Mouse (Mus musculus) cortical plate, adult 2 months (tissue): ENCODE results near the gene Eif2ak4. TPM values are rescaled to one million over a fixed set of nuclear protein-coding genes. Genes with fewer than 3 reads are reported as not detected.
A peak's percentile ranks its signal among the peaks of the same experiment; 100 is the strongest.

Source experiments
- H3K27ac ChIP-seq: fragments of 200-500 bp; 2 replicates; pipeline ENCODE4 v1.5.1; 2012; ENCODE audit warnings: low read length, control low read depth, inconsistent platforms; ENCODE audit not compliant: insufficient read depth
- H3K4me1 ChIP-seq: fragments of 200-500 bp; 2 replicates; pipeline ENCODE4 v1.6.1; 2011; ENCODE audit warnings: low read length; ENCODE audit not compliant: control insufficient read depth, insufficient read depth
- H3K4me3 ChIP-seq: fragments of 200-500 bp; 2 replicates; pipeline ENCODE4 v1.5.1; 2011; ENCODE audit warnings: mild to moderate bottlenecking, low read length, control low read depth; ENCODE audit not compliant: insufficient read depth
- CTCF ChIP-seq: fragments of 200-500 bp; IDR thresholded peaks from 2 replicates; pipeline ENCODE4 v1.5.1; 2011; ENCODE audit warnings: mild to moderate bottlenecking, control low read depth, low read length; ENCODE audit not compliant: insufficient read depth; ENCODE audit errors: extremely low read depth
- POLR2A ChIP-seq: fragments of 200-500 bp; IDR thresholded peaks from 2 replicates; pipeline ENCODE4 v1.6.1; 2011; ENCODE audit warnings: mild to moderate bottlenecking, low read length, control low read depth; ENCODE audit not compliant: insufficient read depth; ENCODE audit errors: extremely low read depth
- polyA plus RNA-seq: library from polyadenylated mRNA; depleted of rRNA; stranded (reverse); fragments of >200 nt; gene quantifications from 2 replicates; pipeline ENCODE4 v1.2.3, GENCODE M21; 2012; rRNA removed

Eif2ak4 gene
- polyA plus RNA-seq, 1 experiment, result 18.7 TPM

GRCm38 (mm10) chr2:118511779-118512417 is 123.5 kb downstream of the Eif2ak4 start:
- H3K4me1 ChIP-seq, result no peaks in the 10 kb centered on the region
- TF ChIP-seq CTCF (no peak), POLR2A (no peak)

GRCm38 (mm10) chr2:118512418-118513377 is 124.3 kb downstream of the Eif2ak4 start:
- Histone ChIP-seq H3K4me1 (no peaks in the 10 kb centered on the region), H3K4me3 (no peak overlapping the region), H3K27ac (no peak overlapping the region)
- TF ChIP-seq POLR2A, result no peak
- no peak for TF ChIP-seq CTCF

More at GRCm38 (mm10) chr2:118511779-118512417, 123.5 kb downstream of the Eif2ak4 start:
- Histone ChIP-seq H3K4me3 (no peak overlapping the region), H3K27ac (no peak overlapping the region)

DNA sequence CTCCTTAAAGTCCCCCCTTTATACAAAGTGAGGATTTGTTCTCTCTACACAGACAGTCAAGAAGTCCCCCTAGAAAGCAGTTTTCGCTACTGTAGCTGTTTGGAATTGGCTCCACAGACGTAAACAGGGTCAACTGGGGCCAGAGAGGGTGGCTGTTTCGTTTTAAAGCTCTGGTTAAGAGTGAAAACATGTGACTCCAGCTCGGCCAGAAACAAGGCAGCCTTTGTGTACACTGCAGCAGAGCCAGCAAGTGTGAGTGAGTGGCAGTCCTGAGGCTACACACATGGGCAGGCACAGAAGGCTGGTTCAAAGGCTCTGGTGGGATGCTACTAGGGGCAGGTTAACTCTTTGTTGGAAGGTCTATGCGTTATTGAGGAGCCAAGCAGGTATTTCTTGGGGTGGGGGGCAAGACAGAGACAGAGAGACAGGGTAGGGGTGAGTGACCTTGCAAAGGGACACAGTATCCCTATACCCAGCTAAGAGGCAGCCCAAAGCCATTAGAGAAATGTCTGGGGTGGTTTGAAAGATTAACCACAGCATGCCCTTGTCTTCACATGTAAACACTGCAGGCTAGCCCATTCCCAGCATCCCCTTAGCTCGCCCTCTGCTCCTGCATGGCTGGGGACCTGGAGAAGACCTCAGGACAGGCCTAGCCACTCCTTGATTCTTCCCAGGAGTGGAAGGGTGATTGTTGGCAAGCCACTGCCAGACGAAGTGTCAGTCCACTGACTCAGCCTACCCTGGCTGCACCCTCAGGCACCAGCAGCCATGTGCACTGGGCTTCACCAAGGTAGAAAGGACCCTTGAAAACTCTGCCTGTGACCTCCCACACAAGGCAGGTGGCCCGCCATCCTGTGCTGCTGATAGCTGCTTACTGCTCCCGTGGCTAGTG is 131.9 kb downstream of the Eif2ak4 start:
- Histone ChIP-seq H3K4me1 (peaks cover 2% of the 10 kb centered on the region; the same call in 1 of the 2 replicates), H3K27ac (0 out of 2 replicates have a peak overlapping the region, but pooled peaks have one; percentile 42), H3K4me3 (no peak overlapping the region)
- no peak for TF ChIP-seq POLR2A
- TF ChIP-seq CTCF, result no peak

- no peak overlapping the region for H3K27ac ChIP-seq
- TF ChIP-seq POLR2A (no peak), CTCF (no peak)
- peaks cover 2% of the 10 kb centered on the region; the same call in 1 of the 2 replicates for H3K4me1 ChIP-seq
- H3K4me3 ChIP-seq, result no peak overlapping the region
Observed at GRCm38 (mm10) chr2:118522265-118522664, 133.8 kb downstream of the Eif2ak4 start.

DNA sequence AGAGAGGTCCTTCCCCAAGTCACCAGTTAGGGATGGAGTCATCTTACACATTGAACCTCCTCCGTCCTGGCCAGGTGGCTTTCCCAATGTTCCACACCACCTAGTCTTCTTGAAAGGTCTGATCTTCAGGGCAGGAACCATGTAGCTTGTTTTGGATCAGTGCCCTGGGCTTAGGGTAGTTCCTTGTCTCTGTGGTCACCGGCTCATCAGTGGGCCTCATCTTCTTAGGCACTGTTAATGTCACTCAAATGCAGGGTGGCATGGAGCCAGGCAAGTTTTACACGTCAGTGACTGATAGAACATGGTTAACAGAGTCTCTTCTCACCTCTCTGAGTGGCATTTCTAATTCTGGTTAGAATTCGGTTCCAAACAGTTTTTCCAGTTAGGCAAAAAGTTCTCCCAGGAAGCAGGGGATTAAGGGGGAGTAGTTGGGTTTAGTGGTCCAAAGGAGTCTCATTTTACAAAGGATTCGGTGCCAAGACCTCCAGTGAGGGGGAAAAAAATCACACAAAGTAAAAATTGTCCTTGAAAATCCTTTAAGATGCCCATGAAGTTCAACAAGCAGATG is 134.8 kb downstream of the Eif2ak4 start:
- no peak for TF ChIP-seq CTCF
- TF ChIP-seq POLR2A, result no peak
- no peak overlapping the region for H3K27ac ChIP-seq
- peaks cover 2% of the 10 kb centered on the region; the same call in 1 of the 2 replicates for H3K4me1 ChIP-seq
- no peak overlapping the region for H3K4me3 ChIP-seq

DNA sequence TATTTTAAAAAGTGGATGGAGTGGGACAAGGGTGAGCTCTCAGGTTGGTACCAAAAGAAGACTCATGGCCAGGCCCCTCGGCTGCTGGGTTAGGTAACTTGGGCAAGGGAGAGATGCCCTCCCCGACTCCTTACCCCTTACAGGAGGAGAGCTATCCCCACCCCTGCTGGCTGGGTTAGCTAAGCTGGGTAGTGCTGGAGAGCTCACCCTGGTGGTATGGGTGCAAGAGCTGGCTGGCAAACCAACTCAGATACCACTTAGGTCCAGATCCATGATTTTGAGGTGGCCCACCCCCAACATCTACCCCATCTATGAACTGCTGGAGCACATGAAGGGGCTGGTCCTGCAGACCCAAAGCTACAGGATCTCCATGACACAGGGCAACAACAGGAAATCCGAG is 136.4 kb downstream of the Eif2ak4 start:
- Histone ChIP-seq H3K27ac (no peak overlapping the region), H3K4me3 (no peak overlapping the region), H3K4me1 (peaks cover 2% of the 10 kb centered on the region; the same call in 1 of the 2 replicates)
- no peak for TF ChIP-seq POLR2A
- TF ChIP-seq CTCF, result no peak

Other genes starting within 250 kb of the Eif2ak4 start
- gene Fsip1, start 131.7 kb upstream of the Eif2ak4 start, polyA plus RNA-seq, result 0.38 and 0.65 TPM in 2 replicates
- 4.1 and 4.3 TPM in 2 replicates for gene Gpr176, start 15.2 kb upstream of the Eif2ak4 start, polyA plus RNA-seq
- gene Srp14, start 91.1 kb downstream of the Eif2ak4 start, polyA plus RNA-seq, result 204 and 210 TPM in 2 replicates
- gene Bmf, start 161.1 kb downstream of the Eif2ak4 start, polyA plus RNA-seq, result 3.4 and 3.6 TPM in 2 replicates
- gene Bub1b, start 209.6 kb downstream of the Eif2ak4 start, polyA plus RNA-seq, result 1.9 and 2.8 TPM in 2 replicates